Mouse (Mus musculus): ENCODE results near the gene Slc6a13. TPM values are rescaled to one million over a fixed set of nuclear protein-coding genes. Genes with fewer than 3 reads are reported as not detected.

The Slc6a13 gene
- total and polyA plus RNA-seq, 3 experiments = 1.0 to 1.5 TPM; not detected in 1

DNA sequence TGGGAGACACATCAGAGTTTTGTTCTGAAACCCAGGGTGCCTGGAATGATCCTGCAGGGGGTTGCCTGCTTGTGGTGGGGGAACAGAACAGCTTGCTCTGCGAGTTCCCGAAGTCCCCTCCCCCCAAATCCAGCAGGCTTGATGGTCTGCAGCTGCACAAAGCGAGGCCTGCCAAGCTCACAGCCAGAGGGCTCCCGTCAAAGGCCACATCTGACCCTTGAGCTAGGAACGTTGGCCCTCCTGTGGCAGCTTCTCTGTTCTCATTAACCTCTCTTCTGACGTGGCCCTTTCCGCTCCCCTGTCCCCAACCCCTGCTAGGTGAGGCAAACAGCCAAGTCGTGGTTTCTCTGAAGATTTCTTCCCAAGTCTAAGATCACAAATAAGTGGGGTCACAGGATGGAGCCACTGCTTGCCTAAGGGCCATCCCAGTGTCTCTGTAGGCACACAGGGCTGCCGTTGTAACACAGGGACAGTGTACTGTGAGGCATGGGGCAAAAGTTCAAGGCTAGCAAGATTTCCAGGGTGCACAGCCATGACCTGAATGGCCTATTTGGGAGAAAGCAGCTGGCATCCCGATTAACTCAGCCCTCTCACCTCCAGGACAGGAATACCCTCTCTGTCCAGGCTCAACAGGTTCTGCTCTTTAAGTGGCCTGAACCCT, 30.0 kb downstream of the Slc6a13 start:
- Histone ChIP-seq H3K4me1 (ENCODE audit: control insufficient read depth in 1 of 2, insufficient read depth in 2 of 2, low read length in 2 of 2) (no peaks in the 10 kb centered on the region), H3K9me3 (replicated peaks; ENCODE audit: insufficient read depth, low read length) (no peaks in the 10 kb centered on the region), H3K79me2 (ENCODE audit: control insufficient read depth, insufficient read depth, low read length, poor library complexity) (no peaks in the 10 kb centered on the region; the same call in 1 of the 2 replicates), H3K27ac (ENCODE audit: control insufficient read depth, low read depth, low read length) (no peak overlapping the region), H3K4me3 (ENCODE audit: control insufficient read depth in 1 of 2, insufficient read depth in 1 of 2, low read depth in 2 of 2, low read length in 2 of 2) (no peak overlapping the region), H3K36me3 (ENCODE audit: control insufficient read depth in 1 of 2, insufficient read depth in 2 of 2, low read length in 2 of 2) (no peaks in the 10 kb centered on the region), H3K27me3 (ENCODE audit: control insufficient read depth in 1 of 2, insufficient read depth in 2 of 2, low read length in 2 of 2) (no peaks in the 10 kb centered on the region; a peak in 1 of 4 replicates), H3K9ac (ENCODE audit: control insufficient read depth, low read depth, low read length, poor library complexity, severe bottlenecking) (no peak overlapping the region)
- DNase-seq (ENCODE audit: low read depth, low spot score) = no peak
- no peak for TF ChIP-seq MAFK (IDR thresholded peaks at IDR 0.05; ENCODE audit: borderline replicate concordance, low read depth, low read length)
- no peak for TF ChIP-seq USF2 (IDR thresholded peaks at IDR 0.05; ENCODE audit: borderline replicate concordance in 1 of 2, insufficient read depth in 1 of 2, low read depth in 1 of 2, low read length in 2 of 2)
- no peak for TF ChIP-seq CHD2 (IDR thresholded peaks at IDR 0.05; ENCODE audit: low read length)
- no peak for TF ChIP-seq NRF1 (IDR thresholded peaks at IDR 0.05; ENCODE audit: insufficient read depth, low read depth, low read length, poor library complexity, severe bottlenecking)
- no peak for TF ChIP-seq TAL1 (IDR thresholded peaks at IDR 0.05; ENCODE audit: low read length)
- TF ChIP-seq ETS1 (IDR thresholded peaks at IDR 0.05; ENCODE audit: low read depth, low read length) = no peak
- no peak for TF ChIP-seq RAD21 (IDR thresholded peaks at IDR 0.05; ENCODE audit: low read depth, low read length)
- TF ChIP-seq MYC (IDR thresholded peaks at IDR 0.05; ENCODE audit: low read depth, low read length) = no peak
- no peak for TF ChIP-seq MYB (IDR thresholded peaks at IDR 0.05; ENCODE audit: low read depth, low read length)

DNA sequence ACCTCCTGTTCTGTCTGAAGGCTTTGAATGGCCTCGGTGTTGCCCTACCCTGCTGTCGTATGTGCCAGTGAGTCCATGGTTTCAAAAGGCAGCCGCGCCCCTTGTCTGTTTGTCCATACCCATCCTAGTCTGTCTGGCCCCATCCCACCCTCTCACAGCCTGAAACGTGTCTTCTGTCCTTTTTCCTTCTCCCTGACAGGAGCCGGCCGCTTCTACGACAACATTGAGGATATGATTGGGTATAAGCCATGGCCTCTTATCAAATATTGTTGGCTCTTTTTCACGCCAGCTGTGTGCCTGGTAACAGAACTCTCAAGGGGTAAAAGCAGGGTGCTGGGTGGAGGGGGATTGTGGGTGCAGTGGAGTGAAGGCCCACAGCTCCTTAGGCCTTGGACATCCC, 35.8 kb downstream of the Slc6a13 start:
- DNase-seq (ENCODE audit: low read depth, low spot score) = no peak
- TF ChIP-seq CTCF (IDR thresholded peaks at IDR 0.05 in 2 of 3, conservative IDR thresholded peaks at IDR 0.05 in 1 of 3; ENCODE audit: control insufficient read depth in 1 of 3, insufficient read depth in 1 of 3, low read depth in 2 of 3, low read length in 3 of 3, poor library complexity in 1 of 3, severe bottlenecking in 1 of 3) (no peak), MYB (IDR thresholded peaks at IDR 0.05; ENCODE audit: low read depth, low read length) (no peak), NELFE (IDR thresholded peaks at IDR 0.05; ENCODE audit: low read depth, low read length) (no peak), CHD1 (IDR thresholded peaks at IDR 0.05; ENCODE audit: low read depth, low read length) (no peak), MAZ (IDR thresholded peaks at IDR 0.05; ENCODE audit: low read depth, low read length) (no peak), SIN3A (IDR thresholded peaks at IDR 0.05; ENCODE audit: low read length) (no peak), E2F4 (IDR thresholded peaks at IDR 0.05; ENCODE audit: borderline replicate concordance, low read depth, low read length) (no peak), RAD21 (IDR thresholded peaks at IDR 0.05; ENCODE audit: low read depth, low read length) (no peak), MXI1 (IDR thresholded peaks at IDR 0.05; ENCODE audit: low read depth, low read length) (no peak), KAT2A (conservative IDR thresholded peaks at IDR 0.05; ENCODE audit: low read depth, low read length) (no peak)
- Histone ChIP-seq H3K79me2 (ENCODE audit: control insufficient read depth, insufficient read depth, low read length, poor library complexity) (no peaks in the 10 kb centered on the region), H3K4me3 (ENCODE audit: control insufficient read depth in 1 of 2, insufficient read depth in 1 of 2, low read depth in 2 of 2, low read length in 2 of 2) (no peak overlapping the region), H3K9me3 (replicated peaks; ENCODE audit: insufficient read depth, low read length) (no peaks in the 10 kb centered on the region), H3K27ac (ENCODE audit: control insufficient read depth, low read depth, low read length) (no peak overlapping the region), H3K27me3 (ENCODE audit: control insufficient read depth in 1 of 2, insufficient read depth in 2 of 2, low read length in 2 of 2) (no peaks in the 10 kb centered on the region), H3K9ac (ENCODE audit: control insufficient read depth, low read depth, low read length, poor library complexity, severe bottlenecking) (no peak overlapping the region), H3K36me3 (ENCODE audit: control insufficient read depth in 1 of 2, insufficient read depth in 2 of 2, low read length in 2 of 2) (no peaks in the 10 kb centered on the region), H3K4me1 (ENCODE audit: control insufficient read depth in 1 of 2, insufficient read depth in 2 of 2, low read length in 2 of 2) (no peaks in the 10 kb centered on the region)

All from MEL (cell line).